Mouse (Mus musculus) forebrain, embryonic 11.5 days (tissue): ENCODE measurements around the gene Plac8. TPM values are rescaled to one million over a fixed set of nuclear protein-coding genes. Genes with fewer than 3 reads are reported as not detected.

ENCODE experiments used
- ATAC-seq: fragments of 200-750 bp; cut with Nextera tagmentation; replicated peaks from 2 replicates; pipeline ENCODE4 v1.8.0; 2017; ENCODE audit warnings: moderate TSS enrichment; ENCODE audit not compliant: low FRiP score
- DNase-seq: peaks from one replicate; pipeline ENCODE4 v3.0.0-alpha.2; 2017; ENCODE audit warnings: low spot score
- H3K27ac ChIP-seq: fragments of 300-500 bp; sonication (generic); 2 replicates; pipeline ENCODE4 v1.5.1; 2014; ENCODE audit warnings: low read depth, low read length
- H3K27me3 ChIP-seq: fragments of 300-500 bp; sonication (generic); 2 replicates; pipeline ENCODE4 v1.6.1; 2014; ENCODE audit warnings: mild to moderate bottlenecking, low read length, mixed read lengths; ENCODE audit not compliant: control insufficient read depth, insufficient read depth
- H3K36me3 ChIP-seq: fragments of 300-500 bp; sonication (generic); 2 replicates; pipeline ENCODE4 v1.6.1; 2014; ENCODE audit warnings: mild to moderate bottlenecking, low read length, moderate library complexity, mixed read lengths; ENCODE audit not compliant: control insufficient read depth, insufficient read depth
- H3K4me1 ChIP-seq: fragments of 300-500 bp; sonication (generic); replicated peaks from 2 replicates; pipeline ENCODE4 v1.6.1; 2014; ENCODE audit warnings: low read length, mixed read lengths; ENCODE audit not compliant: control insufficient read depth, insufficient read depth
- H3K4me2 ChIP-seq: fragments of 300-500 bp; sonication (generic); 2 replicates; pipeline ENCODE4 v1.6.1; 2014; ENCODE audit warnings: low read depth, mild to moderate bottlenecking, low read length, moderate library complexity, mixed read lengths; ENCODE audit not compliant: severe bottlenecking
- H3K4me3 ChIP-seq: fragments of 300-500 bp; sonication (generic); 2 replicates; pipeline ENCODE4 v1.5.1; 2014; ENCODE audit warnings: low read depth, low read length
- H3K9ac ChIP-seq: fragments of 300-500 bp; sonication (generic); 2 replicates; pipeline ENCODE4 v1.6.1; 2014; ENCODE audit warnings: low read length
- H3K9me3 ChIP-seq: fragments of 300-500 bp; sonication (generic); 2 replicates; pipeline ENCODE4 v1.6.1; 2016; ENCODE audit warnings: low read length, mixed read lengths; ENCODE audit not compliant: control insufficient read depth
- WGBS: fragments of 180-500 bp; shearing (Covaris S2); extraction: QIAGEN DNeasy Blood & Tissue Kit; methylation state at CpG from one replicate; pipeline ENCODE4 v1.1.7; 2014; 5-methylcytosine and 5-hydroxymethylcytosine counted together
- polyA plus RNA-seq: library from polyadenylated mRNA; unstranded; fragments of >200 nt; fragmentation: Nextera tagmentation; extraction: Ambion mirVana; gene quantifications from 2 replicates; pipeline ENCODE4 v1.2.1, GENCODE M21; 2014

Gene Plac8
- polyA plus RNA-seq, 1 experiment from 2014 or later, result 1.4 TPM

- DNase-seq (no peak), ATAC-seq (no peak)
- Histone ChIP-seq H3K4me2 (no peak overlapping the region), H3K4me1 (no peaks in the 10 kb centered on the region), H3K36me3 (no peaks in the 10 kb centered on the region), H3K27ac (no peak overlapping the region), H3K9ac (no peak overlapping the region), H3K4me3 (no peak overlapping the region), H3K9me3 (no peaks in the 10 kb centered on the region), H3K27me3 (no peaks in the 10 kb centered on the region)
- WGBS, result 91% methylated on average over 3 of the region's 3 CpGs
These were observed 13.6 kb upstream of the Plac8 start for GRCm38 (mm10) chr5:100585657-100586056.

DNA sequence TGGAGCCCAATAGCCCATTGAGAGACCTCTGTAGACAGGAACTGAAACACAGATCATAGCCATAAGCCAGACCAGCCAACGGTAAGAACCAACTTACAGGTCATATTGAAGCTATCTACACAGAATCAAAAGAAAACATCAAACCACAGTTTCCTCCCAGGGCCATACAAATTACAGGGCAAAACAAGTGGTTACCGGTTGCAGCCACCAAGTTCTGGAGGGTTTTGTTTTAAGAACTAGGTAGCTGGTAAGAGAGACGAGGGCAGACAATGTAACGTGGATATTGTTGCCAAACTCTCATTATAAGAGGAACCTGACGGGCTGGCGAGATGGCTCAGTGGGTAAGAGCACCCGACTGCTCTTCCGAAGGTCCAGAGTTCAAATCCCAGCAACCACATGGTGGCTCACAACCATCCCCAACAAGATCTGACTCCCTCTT lies 13.2 kb upstream of the Plac8 start:
- ATAC-seq, result no peak
- WGBS, result 91% methylated on average over 8 of the region's 8 CpGs

GRCm38 (mm10) chr5:100583066-100583465 lies 11.0 kb upstream of the Plac8 start:
- no peak for ATAC-seq

More for the DNA sequence above, 13.2 kb upstream of the Plac8 start:
- no peak overlapping the region for H3K9ac ChIP-seq
- no peaks in the 10 kb centered on the region for H3K36me3 ChIP-seq
- no peak overlapping the region for H3K4me3 ChIP-seq
- no peaks in the 10 kb centered on the region for H3K27me3 ChIP-seq
- no peak overlapping the region for H3K4me2 ChIP-seq
- H3K9me3 ChIP-seq, result no peaks in the 10 kb centered on the region
- DNase-seq, result no peak
- no peak overlapping the region for H3K27ac ChIP-seq
- no peaks in the 10 kb centered on the region for H3K4me1 ChIP-seq

GRCm38 (mm10) chr5:100582435-100582826 lies 10.4 kb upstream of the Plac8 start:
- Histone ChIP-seq H3K9ac (no peak overlapping the region), H3K4me3 (no peak overlapping the region), H3K9me3 (no peaks in the 10 kb centered on the region), H3K4me2 (no peak overlapping the region), H3K27me3 (no peaks in the 10 kb centered on the region), H3K4me1 (no peaks in the 10 kb centered on the region), H3K27ac (no peak overlapping the region), H3K36me3 (no peaks in the 10 kb centered on the region)
- ATAC-seq (no peak), DNase-seq (no peak)
- 94% methylated on average over 5 of the region's 5 CpGs for WGBS

More at GRCm38 (mm10) chr5:100583066-100583465, 11.0 kb upstream of the Plac8 start:
- Histone ChIP-seq H3K9ac (no peak overlapping the region), H3K9me3 (no peaks in the 10 kb centered on the region), H3K27me3 (no peaks in the 10 kb centered on the region), H3K36me3 (no peaks in the 10 kb centered on the region), H3K27ac (no peak overlapping the region), H3K4me2 (no peak overlapping the region), H3K4me1 (no peaks in the 10 kb centered on the region), H3K4me3 (no peak overlapping the region)
- no peak for DNase-seq
- 98% methylated on average over 7 of the region's 7 CpGs for WGBS

DNA sequence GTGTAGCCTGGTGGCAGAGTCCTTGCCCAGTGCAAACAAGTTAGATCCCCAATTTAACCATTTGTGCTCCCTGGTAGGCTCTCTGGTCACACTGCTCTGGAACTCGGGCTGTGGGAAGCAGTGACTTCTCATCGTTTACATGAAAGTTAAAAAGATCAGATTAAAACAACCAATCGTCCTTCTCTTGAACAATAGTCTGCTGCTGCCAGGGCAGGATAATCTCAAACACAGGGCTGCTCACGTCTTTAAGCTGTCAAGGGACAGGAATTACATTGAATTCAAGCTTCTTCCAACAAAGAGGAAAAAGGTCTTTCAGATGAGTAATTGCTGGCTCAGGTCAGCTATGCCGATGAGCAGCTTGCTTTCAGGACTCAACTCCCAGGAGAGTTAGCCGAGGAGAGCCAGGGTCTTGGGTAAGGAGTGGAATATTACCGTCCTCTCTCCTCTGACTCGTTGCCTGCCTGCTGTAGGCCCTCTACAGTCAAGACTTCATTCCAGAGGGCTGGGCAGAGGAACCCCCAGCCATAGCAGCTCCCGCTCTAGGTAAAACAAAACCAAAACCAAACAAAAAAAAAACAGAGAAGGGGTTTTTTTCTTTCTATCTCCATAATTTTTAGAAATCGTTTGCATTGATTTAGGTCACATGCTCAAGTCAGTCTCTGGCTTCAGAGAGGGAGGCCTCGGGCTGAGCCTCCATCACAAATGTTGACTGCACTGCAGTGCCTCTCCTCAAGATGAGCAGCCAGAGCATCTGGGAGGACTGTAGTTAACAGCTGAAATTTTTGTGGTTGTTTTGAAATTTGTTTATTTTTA lies 9.8 kb upstream of the Plac8 start:
- H3K27ac ChIP-seq, result no peak overlapping the region
- H3K9me3 ChIP-seq, result no peaks in the 10 kb centered on the region
- H3K4me3 ChIP-seq, result no peak overlapping the region
- H3K9ac ChIP-seq, result no peak overlapping the region
- no peaks in the 10 kb centered on the region for H3K27me3 ChIP-seq
- ATAC-seq, result no peak
- no peak for DNase-seq
- WGBS, result 73% methylated on average over 11 of the region's 11 CpGs
- no peak overlapping the region for H3K4me2 ChIP-seq
- H3K36me3 ChIP-seq, result no peaks in the 10 kb centered on the region
- H3K4me1 ChIP-seq, result no peaks in the 10 kb centered on the region

- H3K9me3 ChIP-seq, result no peaks in the 10 kb centered on the region
- no peak overlapping the region for H3K4me3 ChIP-seq
- 84% methylated on average over 5 of the region's 5 CpGs for WGBS
- H3K36me3 ChIP-seq, result no peaks in the 10 kb centered on the region
- no peak overlapping the region for H3K4me2 ChIP-seq
- no peaks in the 10 kb centered on the region for H3K4me1 ChIP-seq
- H3K27me3 ChIP-seq, result no peaks in the 10 kb centered on the region
- DNase-seq (no peak), ATAC-seq (no peak)
- no peak overlapping the region for H3K9ac ChIP-seq
- H3K27ac ChIP-seq, result no peak overlapping the region
These were observed 6.9 kb upstream of the Plac8 start for GRCm38 (mm10) chr5:100578863-100579411.

DNA sequence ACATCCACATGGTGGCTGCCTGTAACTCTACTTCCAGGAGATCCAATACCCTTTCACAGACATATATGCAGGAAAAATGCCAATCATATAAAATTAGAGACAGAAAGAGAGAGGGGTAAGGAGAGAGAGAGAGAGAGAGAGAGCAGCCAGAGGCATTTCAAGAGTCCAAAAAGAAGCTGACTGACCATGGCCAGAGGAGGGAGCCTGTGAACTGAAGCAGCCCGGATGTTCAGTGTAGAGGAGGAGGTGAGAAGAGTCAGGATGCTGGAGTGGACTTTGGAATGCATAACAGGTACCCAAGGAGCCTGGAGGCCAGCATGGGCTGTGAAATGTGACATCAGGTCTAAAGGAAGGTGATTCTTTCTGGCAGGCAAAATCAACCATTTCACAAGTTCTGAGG lies 2.7 kb upstream of the Plac8 start:
- Histone ChIP-seq H3K9ac (no peak overlapping the region), H3K4me2 (no peak overlapping the region), H3K36me3 (no peaks in the 10 kb centered on the region), H3K27ac (no peak overlapping the region), H3K4me3 (no peak overlapping the region), H3K9me3 (no peaks in the 10 kb centered on the region), H3K27me3 (no peaks in the 10 kb centered on the region), H3K4me1 (0 out of 2 replicates have a peak, but pooled peaks cover 3% of the 10 kb centered on the region)
- ATAC-seq (no peak), DNase-seq (no peak)
- WGBS, result 63% methylated on average over 1 of the region's 1 CpGs

GRCm38 (mm10) chr5:100573256-100573655 lies 1.2 kb upstream of the Plac8 start:
- H3K36me3 ChIP-seq, result no peaks in the 10 kb centered on the region
- 0 out of 2 replicates have a peak, but pooled peaks cover 3% of the 10 kb centered on the region for H3K4me1 ChIP-seq
- H3K4me3 ChIP-seq, result no peak overlapping the region
- H3K27ac ChIP-seq, result no peak overlapping the region
- no peaks in the 10 kb centered on the region for H3K9me3 ChIP-seq
- WGBS, result 90% methylated on average over 5 of the region's 5 CpGs
- DNase-seq (no peak), ATAC-seq (no peak)
- no peak overlapping the region for H3K9ac ChIP-seq
- H3K27me3 ChIP-seq, result no peaks in the 10 kb centered on the region
- H3K4me2 ChIP-seq, result no peak overlapping the region
